Mouse (Mus musculus): Measurements from ENCODE around the gene Uhrf1.

Uhrf1 gene

DNA sequence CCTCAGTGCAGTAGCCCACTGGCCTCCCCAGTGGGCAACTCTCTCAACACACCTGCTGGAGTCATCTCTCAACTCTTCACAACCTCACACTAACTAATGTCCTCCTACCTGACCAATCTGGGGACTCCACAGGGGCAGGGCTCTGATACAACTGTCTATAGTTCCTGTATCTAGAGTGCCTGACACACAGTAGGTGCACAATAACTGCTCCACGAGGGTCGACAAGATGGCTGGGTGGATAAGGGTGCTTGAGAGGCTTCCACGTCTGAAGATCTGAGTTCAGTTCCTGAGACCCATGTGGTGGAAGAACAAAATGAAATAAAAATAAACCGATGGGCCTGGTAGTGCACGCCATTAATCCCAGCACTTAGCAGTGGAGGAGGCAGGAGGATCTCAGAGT is 29.1 kb upstream of the Uhrf1 start:
- in situ Hi-C loops (cut with MboI, MseI), result no loop called here

DNA sequence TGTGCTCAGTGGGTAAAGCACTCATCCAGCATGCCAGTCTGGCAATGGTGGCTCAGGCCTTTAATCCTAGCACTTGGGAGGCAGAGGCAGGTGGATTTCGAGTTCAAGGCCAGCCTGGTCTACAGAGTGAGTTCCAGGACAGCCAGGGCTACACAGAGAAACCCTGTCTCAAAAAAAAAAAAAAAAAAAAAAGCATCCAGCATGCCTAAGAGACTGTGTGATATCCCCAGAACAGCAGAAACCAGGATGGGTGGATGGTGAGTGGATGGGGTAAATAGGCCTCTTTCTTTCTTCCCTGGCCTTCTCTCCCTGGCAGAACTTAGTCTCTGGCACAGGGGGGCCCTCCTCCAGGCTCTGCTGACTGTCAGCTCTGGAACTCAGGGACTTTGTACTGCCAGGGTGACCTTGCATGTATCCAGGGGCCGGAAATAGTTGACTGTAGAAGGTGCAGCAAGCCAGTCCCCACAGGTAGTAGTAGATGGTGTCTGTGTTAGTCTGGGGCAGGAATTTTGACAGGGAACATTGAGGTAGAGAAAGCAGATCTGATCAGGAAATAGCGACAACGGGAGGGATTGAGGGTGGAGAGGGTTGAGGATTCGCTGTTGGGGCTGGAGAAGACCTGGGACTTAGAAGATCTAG is 27.2 kb upstream of the Uhrf1 start:
- in situ Hi-C loops (cut with MboI, MseI), result no loop called here

DNA sequence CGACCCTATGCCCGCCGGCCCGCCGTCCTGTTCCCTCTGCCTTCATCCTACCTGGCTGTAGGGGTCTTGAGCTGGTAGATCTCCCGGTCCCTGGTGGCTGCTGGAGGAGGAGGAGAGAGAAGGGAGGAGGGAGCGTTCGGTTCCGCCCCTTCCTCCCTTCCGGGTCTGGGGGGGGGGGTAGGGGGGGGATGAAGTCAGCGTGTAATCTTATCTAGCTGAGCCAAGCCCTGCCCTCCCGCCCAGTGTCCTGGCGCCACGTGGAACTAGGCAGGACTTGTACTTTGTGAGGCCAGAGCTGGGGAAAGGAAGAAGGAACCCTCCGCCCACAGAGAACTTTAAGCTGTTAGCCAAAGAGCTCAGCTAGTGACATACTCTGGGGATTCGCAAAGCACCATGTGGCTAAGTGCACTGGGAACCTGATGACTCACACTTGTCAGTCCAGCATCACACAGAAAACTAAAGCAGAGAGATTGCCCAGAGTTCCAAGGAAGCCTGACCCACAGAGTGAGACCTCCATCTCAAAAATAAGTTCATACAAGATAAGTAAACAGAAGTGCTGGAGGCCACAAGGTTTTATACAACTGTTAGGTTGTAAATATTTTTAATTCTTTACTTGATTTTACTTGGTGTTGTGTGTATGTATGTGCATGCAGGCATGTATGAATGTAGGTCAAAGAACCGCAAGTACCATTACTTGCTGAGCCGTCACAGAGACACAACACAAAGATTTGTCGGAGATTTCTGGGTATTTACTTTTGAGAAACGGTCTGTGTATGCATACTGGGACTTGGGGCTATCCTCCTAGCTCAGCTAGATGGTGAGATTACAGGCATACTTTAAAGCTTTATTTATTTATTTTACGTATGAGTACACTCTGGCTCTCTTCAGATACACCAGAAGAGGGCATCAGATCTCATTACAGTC is 26.2 kb upstream of the Uhrf1 start, which contains the start of gene Ticam1:
Gene Ticam1 (minus strand): TSS at position 144 of the 924 bp plus-strand sequence.
- in situ Hi-C loops (cut with MboI, MseI), result no loop called here

DNA sequence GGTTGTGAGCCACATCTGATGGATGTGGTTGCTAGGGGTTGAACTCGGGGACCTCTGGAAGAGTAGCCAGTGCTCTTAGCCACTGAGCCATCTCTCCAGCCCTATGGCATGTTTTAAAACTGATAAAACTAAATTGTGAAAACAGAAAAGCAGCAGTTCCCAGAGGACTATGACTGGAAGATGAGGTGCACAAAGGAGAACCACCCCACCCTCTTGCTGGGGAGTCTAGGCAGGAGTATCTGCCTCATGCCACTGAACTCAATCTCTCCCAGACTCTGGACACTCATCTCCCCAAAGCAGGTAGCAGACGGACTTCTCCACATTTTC is 25.6 kb upstream of the Uhrf1 start:
- in situ Hi-C loops (cut with MboI, MseI), result no loop called here

DNA sequence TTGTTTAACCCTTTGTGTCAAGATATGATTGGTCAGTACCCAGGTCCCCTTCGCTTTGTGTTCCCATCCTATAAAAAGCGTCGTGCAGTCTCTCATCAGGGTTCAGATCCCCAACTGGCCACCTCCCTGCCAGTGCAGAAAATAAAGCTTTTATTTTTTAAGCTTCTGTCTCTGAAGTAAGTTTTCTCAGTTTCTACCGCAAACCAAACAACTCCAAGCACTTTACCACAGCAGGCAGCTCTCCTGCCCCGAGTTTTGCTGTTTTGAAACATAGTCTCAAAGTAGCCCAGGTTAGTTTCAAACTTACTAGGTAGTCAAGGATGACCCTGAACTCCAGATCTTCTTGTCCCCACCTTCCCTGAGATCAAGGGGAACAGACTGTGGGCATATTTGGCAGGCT is 24.8 kb upstream of the Uhrf1 start:
- in situ Hi-C loops (cut with MboI, MseI), result no loop called here

DNA sequence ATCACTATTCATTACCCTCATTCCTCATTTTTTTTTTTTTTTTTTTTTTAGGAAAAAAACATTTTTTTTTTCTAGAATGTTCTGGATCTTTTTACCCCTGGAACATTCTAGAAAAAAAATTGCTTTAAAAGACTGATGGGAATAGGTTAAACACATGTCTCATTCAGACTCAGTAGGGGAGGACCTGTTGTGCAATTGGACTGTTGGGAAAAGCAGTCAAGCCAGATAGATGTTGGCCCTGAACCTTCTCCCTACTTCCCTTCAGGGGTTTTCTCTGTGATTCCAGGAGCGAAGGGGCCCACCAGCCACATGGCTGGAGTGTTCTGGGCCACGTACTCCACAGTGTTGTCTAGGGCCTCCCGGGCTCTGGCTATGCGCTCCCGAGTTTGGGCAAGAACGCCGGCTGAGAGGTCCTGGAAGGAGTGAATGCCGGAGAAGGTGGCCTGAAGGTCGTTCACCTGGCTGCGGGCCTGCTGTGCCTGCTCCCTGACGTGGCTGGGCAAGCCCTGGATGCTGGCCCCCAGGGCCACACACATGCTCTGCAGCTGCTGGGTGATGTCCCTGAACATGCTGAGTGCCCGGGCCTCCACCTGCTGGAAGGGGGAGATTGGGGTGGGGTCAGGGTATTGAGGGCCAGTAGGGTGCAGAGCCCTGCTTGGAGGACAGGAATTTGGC is 23.5 kb upstream of the Uhrf1 start:
- in situ Hi-C loops (cut with MboI, MseI), result no loop called here

DNA sequence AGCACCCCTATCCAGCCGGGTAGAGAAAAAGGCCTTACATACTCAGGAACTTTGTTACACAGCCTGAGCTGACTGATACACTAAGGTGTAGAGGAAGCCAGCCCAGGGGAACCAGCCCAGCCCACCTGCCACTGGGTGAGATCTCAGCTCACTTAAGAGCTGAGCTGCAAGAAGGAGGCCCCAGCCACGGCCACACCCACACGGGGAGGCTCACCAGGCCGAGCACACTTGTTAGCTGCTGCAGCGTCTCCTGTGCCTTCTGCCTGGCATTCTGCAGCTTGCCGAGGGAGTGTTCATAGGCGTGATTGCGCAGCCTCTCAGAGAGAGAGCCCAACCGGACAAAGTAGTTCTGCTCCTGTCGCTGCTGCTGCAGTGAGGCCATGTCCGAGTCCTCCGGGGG is 21.9 kb upstream of the Uhrf1 start:
- in situ Hi-C loops (cut with MboI, MseI), result no loop called here

DNA sequence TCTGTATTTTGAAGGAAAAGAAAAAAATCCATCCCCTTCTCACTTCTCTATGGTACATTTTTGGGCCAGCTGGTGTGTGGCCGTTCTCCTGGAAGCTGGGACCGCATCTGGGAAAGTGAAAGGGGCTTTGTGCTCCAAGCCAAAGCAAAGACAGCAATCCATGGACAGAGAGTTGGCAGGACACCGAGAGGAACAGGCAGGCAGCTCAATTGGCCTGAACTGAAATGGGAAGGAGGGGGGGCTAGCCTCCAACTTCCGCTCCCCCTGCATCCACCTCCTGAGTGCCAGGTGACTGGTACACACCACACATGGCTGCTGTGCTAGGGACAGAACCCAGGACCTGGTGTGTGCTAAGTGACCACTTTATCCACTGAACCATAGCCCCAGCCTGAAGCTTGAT is 20.3 kb upstream of the Uhrf1 start:
- in situ Hi-C loops (cut with MboI, MseI), result no loop called here

DNA sequence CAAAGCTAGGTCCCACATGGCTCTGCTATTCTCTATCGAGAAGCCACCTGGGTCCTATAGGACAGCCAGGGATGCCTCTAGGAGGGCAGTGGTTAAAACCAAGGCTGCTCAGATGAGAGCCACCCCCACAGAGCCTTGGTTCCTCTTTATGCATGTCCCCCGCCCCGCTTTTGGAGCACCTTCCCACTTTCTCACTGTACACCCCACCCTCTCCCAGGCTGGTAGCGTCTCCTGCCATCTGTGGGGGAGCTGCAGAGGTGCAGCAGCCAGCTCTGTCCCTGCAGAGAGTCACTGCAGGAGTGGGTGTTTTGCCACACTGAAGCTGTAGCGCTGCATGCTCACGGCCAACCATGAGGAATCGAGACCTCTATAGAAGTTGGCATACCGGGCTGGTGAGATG is 19.8 kb upstream of the Uhrf1 start:
- in situ Hi-C loops (cut with MboI, MseI), result no loop called here

DNA sequence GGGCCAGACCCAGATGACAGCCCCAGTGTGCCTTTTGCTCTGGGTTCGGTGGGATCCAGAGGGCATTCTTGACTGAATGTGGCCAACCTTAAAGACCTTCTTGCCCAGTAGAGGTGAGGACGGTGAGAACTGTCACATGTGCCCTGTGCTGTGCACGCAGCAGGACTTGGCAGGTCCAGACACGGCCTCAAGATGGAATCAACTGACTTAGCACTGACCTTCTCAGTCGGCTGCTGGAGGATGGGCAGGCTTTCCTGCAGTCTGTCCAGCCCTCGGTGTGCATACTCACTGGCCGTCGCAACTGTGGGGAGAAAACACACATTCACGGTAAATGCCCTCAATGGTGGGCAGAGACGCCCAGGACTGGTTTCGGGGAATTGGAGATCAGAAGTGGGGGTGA is 17.1 kb upstream of the Uhrf1 start:
- in situ Hi-C loops (cut with MboI, MseI), result no loop called here

DNA sequence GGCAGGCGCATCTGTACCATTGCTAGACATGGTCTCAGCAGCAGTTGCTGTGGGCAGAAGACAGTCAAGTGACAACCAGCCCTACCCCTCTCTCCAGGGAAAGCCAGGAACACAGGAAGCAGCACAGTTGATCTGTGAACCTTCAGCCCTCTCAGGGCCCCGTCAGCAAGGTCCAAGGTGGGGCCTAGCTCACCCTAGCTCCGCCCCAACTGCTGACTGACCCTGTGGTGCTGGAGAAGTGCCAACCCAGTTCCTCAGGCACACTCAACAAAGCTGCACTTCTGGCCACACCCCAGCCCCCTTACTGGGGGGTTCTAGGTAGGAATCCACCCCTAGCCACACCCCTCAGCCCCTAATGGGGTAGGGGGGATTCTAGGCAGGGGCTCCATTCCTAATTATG is 15.3 kb upstream of the Uhrf1 start:
- in situ Hi-C loops (cut with MboI, MseI), result no loop called here

DNA sequence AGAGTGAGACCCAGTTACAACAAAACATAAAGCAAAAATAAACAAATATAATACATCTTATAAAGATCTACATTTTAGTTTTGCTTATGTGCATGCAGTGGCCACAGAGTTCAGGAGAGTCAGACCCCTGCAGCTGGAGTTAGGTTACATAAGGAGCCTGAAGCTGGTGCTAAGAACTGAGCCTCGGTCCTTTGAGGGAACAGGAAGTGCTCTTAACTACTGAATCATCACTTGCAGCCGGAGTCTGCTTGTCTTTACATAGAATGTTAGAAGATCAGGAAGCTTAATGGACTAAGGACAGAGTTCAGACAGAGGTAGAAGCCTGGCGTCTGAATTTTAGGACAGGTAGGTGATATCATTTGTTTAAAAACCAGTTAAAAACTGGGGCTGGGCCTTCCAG is 14.3 kb upstream of the Uhrf1 start:
- in situ Hi-C loops (cut with MboI, MseI), result no loop called here

DNA sequence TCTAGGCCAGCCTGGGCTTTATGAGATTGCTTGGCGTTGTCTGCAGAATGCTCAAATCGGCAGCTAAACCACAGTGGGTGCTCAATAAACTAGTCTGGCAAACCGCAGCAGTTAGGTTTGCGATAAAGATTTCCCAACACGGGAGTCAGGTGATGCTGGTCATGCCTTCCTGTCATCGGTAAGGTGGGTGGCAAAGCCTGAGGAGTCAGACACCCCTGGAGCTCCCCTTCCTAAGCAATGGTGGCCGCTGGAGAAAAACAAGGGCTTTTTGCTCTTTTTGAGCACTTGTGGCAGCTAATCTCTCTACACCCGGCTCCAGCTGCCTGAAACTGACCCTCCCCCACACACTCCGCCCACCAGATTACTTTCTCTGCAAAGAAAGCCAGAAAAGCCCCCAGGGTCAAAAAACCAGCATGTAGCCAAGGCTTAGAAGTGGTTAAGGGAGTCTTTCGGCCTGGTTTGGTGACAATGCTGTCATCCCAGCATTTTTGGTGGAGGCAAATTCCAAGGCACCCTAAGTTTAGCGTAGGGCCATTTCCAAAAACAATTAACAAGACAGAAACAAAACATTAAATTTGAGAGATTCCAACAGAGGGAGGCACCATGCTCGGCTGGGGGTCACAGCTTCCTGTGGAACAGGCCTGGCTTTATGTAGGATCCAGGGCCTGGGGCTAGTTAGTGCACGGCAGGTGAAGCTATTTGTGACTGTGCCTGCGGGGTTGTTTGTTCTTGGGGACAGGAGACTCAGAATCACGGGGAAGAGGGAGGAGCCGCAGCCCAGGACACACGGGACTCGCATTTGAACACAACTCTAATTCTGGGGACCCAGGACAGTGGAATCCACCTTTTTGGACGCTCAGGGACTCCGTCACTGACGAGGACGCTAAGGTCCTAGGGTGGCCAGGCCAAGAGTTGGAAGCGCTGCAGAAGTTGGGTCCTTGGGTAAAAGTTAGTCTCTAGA is 13.5 kb upstream of the Uhrf1 start:
- in situ Hi-C loops (cut with MboI, MseI), result no loop called here

DNA sequence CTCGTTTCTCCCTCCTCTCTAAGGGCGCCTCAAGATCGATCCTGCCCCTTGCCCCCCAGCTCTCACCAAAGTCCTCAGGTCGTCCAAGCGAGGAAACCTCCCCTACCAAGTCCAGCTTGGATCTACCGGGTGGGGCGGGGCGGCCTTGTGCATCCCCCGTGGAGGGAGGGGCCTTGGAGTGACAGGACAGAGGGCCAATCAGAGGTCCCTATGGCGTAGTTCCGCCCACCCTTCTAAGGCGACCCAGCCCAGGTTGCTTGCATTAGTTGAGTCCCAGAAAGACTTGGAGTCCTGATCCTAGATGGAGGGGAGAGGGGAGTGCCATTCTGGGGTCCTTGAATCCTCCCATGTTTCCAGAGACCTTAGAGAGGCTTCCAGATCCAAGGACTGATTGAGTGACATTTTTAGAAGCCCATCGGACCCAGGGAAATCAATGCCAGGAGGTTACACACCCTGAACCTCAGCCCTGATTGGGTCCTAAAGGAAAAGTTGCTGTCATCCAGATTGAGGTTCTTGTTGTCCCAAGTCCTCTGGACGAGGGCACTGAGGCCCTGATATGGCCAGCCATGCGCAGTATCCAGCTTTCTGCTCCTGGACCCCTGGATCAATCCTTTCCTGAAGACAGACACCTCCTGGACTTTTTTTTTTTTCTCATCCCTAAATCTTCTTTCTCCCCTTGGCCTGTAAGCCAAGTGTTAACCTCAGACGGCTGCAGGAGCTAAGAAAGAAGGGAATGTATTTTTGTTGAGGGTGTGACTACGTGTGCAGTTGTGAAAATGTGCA is 12.5 kb upstream of the Uhrf1 start:
- in situ Hi-C loops (cut with MboI, MseI), result no loop called here

DNA sequence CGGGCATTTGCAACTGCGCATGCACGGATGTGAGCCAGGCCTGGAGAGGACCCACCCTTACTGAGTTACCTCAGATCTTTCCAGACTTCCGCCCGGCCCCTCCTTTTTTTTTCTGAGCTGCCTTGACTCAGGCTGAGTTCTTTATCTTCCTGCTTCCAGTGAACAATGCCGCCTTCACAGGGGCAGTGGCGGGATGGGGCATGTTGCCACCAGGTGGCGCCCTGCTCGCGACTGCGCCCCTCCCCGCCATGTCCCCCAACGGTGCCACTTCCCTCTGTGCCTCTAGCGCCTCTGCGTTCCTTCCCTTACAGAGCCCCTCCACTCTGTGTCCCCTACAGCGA is 12.0 kb upstream of the Uhrf1 start:
- in situ Hi-C loops (cut with MboI, MseI), result no loop called here

DNA sequence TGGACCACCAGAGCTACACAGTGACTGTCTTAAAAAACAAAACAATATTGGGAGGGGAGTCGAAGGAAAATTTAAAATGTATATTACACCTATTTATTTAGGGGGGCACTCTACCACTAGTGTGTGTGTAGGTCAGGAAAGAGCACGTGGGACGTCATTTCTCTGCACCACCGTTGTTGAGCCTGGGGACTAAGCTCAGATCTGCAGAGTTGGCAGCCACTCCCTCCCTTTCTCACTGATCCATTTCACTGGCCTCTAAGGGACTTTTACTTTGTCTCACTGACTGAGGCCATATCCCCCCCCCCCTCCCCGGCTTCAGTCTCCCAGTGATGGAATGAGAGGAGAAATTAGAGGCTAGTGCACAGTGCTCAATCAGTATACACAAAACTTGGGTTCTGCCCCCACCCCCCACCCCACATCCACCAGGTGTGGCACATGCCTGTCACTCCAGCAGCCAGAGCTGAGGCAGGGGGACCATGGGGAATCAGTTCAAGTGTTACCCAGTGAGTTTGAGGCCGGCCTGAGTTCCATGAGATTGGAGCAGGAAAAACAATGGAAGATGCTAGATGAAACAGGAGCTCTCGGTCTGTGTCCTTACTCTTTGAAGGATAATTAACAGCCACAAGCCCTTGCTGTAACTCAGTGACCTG is 11.2 kb upstream of the Uhrf1 start:
- in situ Hi-C loops (cut with MboI, MseI), result no loop called here

DNA sequence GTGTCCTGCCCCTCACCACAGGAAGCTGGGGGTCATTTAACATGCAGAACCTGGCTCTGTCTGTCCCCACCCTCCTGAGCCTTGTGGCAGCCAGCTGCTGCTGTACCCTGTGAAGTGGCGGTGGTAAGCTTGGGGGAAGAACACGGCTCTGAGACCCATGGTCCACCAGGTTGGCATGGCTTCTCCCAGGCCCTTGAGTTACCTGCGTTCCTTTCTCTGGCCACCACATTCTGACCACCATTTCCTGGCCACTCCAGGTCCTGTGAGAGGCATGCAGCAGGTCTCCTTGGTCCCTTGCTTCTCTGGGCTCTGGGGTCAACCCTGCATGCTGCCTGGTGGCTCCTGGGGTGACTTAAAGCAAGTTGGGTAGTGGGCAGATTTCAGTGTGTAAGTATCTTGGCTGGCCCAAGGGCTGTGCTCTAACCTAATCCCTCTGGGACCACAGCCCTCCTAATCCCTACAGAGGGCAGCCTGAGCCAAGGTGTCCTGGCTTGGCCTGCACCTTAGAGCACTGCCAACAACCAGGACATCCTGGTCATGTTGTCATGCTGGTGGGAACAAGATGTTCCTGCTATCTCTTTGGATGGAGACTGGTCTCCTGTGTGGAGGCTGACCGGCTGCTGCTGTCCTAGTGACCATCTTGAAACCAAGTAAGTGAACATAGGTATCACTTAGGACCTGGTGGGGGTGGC is 10.4 kb upstream of the Uhrf1 start, which contains the start of gene Plin3:
Gene Plin3 (minus strand): TSS at position 343 of the 692 bp plus-strand sequence.
- in situ Hi-C loops (cut with MboI, MseI), result no loop called here

DNA sequence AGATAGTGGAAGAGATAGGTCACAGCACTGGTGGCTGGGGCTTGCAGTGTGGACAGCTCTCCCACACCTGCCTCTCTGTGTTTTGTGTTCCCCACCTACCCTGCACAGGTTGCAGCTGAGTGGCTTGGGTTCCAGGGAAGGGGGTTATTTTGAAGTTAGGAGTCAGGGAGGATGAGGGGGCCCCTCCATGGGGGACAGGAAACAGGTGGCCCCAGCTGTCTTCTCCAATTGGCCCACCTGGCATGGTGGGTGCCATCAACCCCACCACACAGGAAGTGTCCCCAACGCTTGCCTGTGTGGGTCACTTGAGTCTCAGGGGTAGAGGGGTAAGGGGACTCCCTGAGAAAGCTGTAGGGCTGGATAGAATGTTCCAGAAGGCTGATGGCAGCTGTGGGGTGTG is 9.8 kb upstream of the Uhrf1 start:
- in situ Hi-C loops (cut with MboI, MseI), result no loop called here

DNA sequence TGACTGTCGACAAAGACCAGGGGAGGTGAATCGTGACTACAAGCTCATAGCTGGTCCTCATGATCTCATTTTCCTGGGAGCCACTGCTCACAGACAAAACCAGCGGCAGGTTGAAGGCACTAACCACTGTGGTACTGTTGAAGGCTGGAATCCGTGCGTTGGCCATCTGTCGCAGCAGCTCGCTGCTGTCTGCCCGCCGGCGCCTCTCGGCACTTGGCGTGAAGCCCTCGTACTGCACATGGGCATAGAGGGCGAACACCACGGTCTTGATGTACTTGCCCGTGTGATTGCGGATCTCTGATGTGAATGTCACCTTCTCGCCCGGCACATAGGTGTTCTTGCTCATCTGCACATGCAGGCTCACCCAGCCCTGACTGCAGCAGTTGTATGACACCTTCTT is 8.9 kb upstream of the Uhrf1 start:
- in situ Hi-C loops (cut with MboI, MseI), result no loop called here

DNA sequence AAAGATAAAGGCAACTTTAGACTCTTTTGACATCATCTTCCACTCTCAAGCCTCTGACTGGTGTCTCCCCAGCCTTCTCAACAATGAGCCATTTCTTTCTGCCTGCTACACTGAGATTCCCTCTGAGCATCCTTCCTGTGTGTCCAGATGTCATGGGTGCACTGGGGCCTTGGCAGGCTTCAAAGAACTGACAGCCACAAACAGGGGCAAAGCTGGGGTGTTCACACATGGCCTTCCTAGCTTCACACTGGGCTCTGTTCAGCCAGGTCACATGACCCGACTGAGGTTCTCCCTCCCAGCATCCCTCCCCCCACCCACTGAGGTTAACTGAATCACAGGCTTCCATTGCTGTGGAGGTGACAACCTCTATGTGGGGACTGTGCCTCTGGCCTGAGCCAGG is 6.9 kb upstream of the Uhrf1 start:
- in situ Hi-C loops (cut with MboI, MseI), result no loop called here

Data from T-helper 2 cell (primary cell).